ENCODE assay signal across 20 mouse cellular contexts in the genomic region with DNA sequence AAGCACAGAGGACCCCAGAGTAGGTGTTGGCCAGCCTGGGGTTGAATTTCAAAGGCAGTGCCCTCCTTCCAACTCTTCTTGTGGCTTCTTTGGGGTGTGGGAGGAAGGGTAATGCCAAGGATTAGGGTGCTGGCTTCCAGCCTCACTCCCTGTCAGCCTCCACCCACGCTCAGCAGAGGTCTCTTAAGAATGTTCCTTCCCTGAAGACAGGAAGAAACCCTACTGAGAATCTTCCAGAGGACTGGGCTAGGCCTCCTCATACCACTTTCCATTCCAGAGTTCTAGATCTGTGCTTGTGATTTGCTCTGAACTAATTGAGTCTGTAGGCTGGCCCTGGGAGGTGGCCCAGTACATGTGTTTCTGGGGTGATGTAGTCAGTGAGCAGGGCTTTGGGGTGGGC. TPM values are rescaled to one million over a fixed set of nuclear protein-coding genes. Genes with fewer than 3 reads are reported as not detected.
DNase-seq lines count a peak whose midpoint lies in the region; ATAC-seq and TF ChIP-seq lines count a peak whose summit lies in the region.
"Had no signal": no experiment of that assay in that cellular context is flagged by ENCODE, and none has a peak within 500 bp of the region (broad histone marks: within the 10 kb centered on the region; RNA-seq: fewer than 3 reads in every experiment).

No protein-coding gene starts in this region.

- no peaks in the 10 kb centered on the region for H3K79me3 ChIP-seq in C2C12 (ENCODE audit: low read depth)

- 0 out of 2 replicates have a peak, but pooled peaks cover 5% of the 10 kb centered on the region for H3K27me3 ChIP-seq in heart, embryonic 10.5 days (ENCODE audit: insufficient read depth, poor library complexity, severe bottlenecking)
- H3K27me3 ChIP-seq in heart, embryonic 11.5 days (ENCODE audit: control insufficient read depth, insufficient read depth, low read length), result no peaks in the 10 kb centered on the region
- no peaks in the 10 kb centered on the region for H3K27me3 ChIP-seq in C2C12 (ENCODE audit: control insufficient read depth, insufficient read depth, insufficient read length)
- no peaks in the 10 kb centered on the region for H3K27me3 ChIP-seq in embryonic facial prominence, embryonic 13.5 days
- H3K27me3 ChIP-seq: forebrain, embryonic 12.5 days; lung, embryonic 15.5 days; midbrain, embryonic 15.5 days had no signal

- WGBS in heart, embryonic 10.5 days, result 58% methylated on average over 1 of the region's 1 CpGs
- 67% methylated on average over 1 of the region's 1 CpGs for WGBS in heart, embryonic 11.5 days (ENCODE audit: insufficient replicate concordance)
- WGBS in embryonic facial prominence, embryonic 13.5 days, result 21% methylated on average over 1 of the region's 1 CpGs
- WGBS in macrophage (ENCODE audit: missing documents), result 75% methylated on average over 1 of the region's 1 CpGs

- H3ac ChIP-seq in C2C12 (ENCODE audit: control insufficient read depth, insufficient read length, low read depth), result no peak overlapping the region

- no peaks in the 10 kb centered on the region for H3K9me3 ChIP-seq in heart, embryonic 10.5 days
- H3K9me3 ChIP-seq in heart, embryonic 11.5 days (replicated peaks; ENCODE audit: control insufficient read depth, low read length), result no peaks in the 10 kb centered on the region
- H3K9me3 ChIP-seq in embryonic facial prominence, embryonic 13.5 days, result no peaks in the 10 kb centered on the region
- H3K9me3 ChIP-seq: forebrain, embryonic 12.5 days; heart, embryonic 15.5 days; lung, embryonic 15.5 days; midbrain, embryonic 15.5 days had no signal

- no peak overlapping the region for H3K4me2 ChIP-seq in heart, embryonic 11.5 days
- H3K4me2 ChIP-seq in embryonic facial prominence, embryonic 13.5 days, result no peak overlapping the region
- H3K4me2 ChIP-seq: forebrain, embryonic 12.5 days; heart, embryonic 15.5 days; lung, embryonic 15.5 days; midbrain, embryonic 15.5 days had no signal

- no peak overlapping the region for H3K9ac ChIP-seq in heart, embryonic 11.5 days (ENCODE audit: low read depth, low read length)
- no peak overlapping the region for H3K9ac ChIP-seq in embryonic facial prominence, embryonic 13.5 days
- H3K9ac ChIP-seq: forebrain, embryonic 12.5 days; heart, embryonic 15.5 days; lung, embryonic 15.5 days; midbrain, embryonic 15.5 days had no signal

- no peaks in the 10 kb centered on the region for H3K79me2 ChIP-seq in C2C12 (ENCODE audit: control insufficient read depth, insufficient read depth)
- H3K79me2 ChIP-seq in macrophage (ENCODE audit: inconsistent target), result no peaks in the 10 kb centered on the region

- peak overlapping the region; percentile 39; the same call in 1 of the 2 replicates for H3K27ac ChIP-seq in heart, embryonic 10.5 days
- no peak overlapping the region for H3K27ac ChIP-seq in heart, embryonic 11.5 days (ENCODE audit: low read depth, low read length)
- H3K27ac ChIP-seq in embryonic facial prominence, embryonic 13.5 days, result peak overlapping the region; percentile 89
- H3K27ac ChIP-seq in macrophage, result peak overlapping the region; percentile 94
- H3K27ac ChIP-seq: forebrain, embryonic 12.5 days; heart, embryonic 15.5 days; hindbrain, postnatal 0 days; lung, embryonic 15.5 days; midbrain, embryonic 15.5 days had no signal

- no peak for DNase-seq in heart, embryonic 10.5 days (ENCODE audit: low spot score)
- DNase-seq in urinary bladder, adult 2 months (ENCODE audit: low spot score), result no peak
- DNase-seq: B cell, adult 2 months; cerebellum, adult 11 months; cerebellum, postnatal 36 days; kidney, adult 18-20 months; kidney, postnatal 25 days; layer of hippocampus, adult 9-11 months; right cerebral cortex, postnatal 14 days; thymus, postnatal 25 days had no signal

- no peak for TF ChIP-seq CTCF in C2C12 (IDR thresholded peaks at IDR 0.05; ENCODE audit: control insufficient read depth, insufficient read depth, insufficient read length)

- H3K36me3 ChIP-seq in heart, embryonic 10.5 days, result no peaks in the 10 kb centered on the region
- no peaks in the 10 kb centered on the region for H3K36me3 ChIP-seq in heart, embryonic 11.5 days (ENCODE audit: control insufficient read depth, insufficient read depth, low read length)
- H3K36me3 ChIP-seq in C2C12 (ENCODE audit: control insufficient read depth, insufficient read depth) (no peaks in the 10 kb centered on the region), macrophage (ENCODE audit: inconsistent target) (no peaks in the 10 kb centered on the region)
- H3K36me3 ChIP-seq in embryonic facial prominence, embryonic 13.5 days, result no peaks in the 10 kb centered on the region
- H3K36me3 ChIP-seq: forebrain, embryonic 12.5 days; heart, embryonic 15.5 days; lung, embryonic 15.5 days; midbrain, embryonic 15.5 days had no signal

- no peak overlapping the region for H3K4me3 ChIP-seq in heart, embryonic 10.5 days
- H3K4me3 ChIP-seq in heart, embryonic 11.5 days (ENCODE audit: low read depth, low read length), result no peak overlapping the region
- H3K4me3 ChIP-seq in C2C12 (ENCODE audit: insufficient read depth, poor library complexity, severe bottlenecking) (no peak overlapping the region), macrophage (ENCODE audit: inconsistent target) (no peak overlapping the region)
- no peak overlapping the region for H3K4me3 ChIP-seq in embryonic facial prominence, embryonic 13.5 days
- H3K4me3 ChIP-seq: forebrain, embryonic 12.5 days; heart, embryonic 15.5 days; lung, embryonic 15.5 days; midbrain, embryonic 15.5 days had no signal

- peaks cover 36% of the 10 kb centered on the region for H3K4me1 ChIP-seq in heart, embryonic 10.5 days
- no peaks in the 10 kb centered on the region for H3K4me1 ChIP-seq in heart, embryonic 11.5 days (ENCODE audit: control insufficient read depth, insufficient read depth, low read length)
- peaks cover 42% of the 10 kb centered on the region for H3K4me1 ChIP-seq in embryonic facial prominence, embryonic 13.5 days

- ATAC-seq in heart, embryonic 11.5 days (replicated peaks; ENCODE audit: insufficient number of reproducible peaks, low FRiP score, low TSS enrichment), result no peak
- no peak for ATAC-seq in embryonic facial prominence, embryonic 13.5 days (ENCODE audit: insufficient number of reproducible peaks, insufficient read depth, low FRiP score, low TSS enrichment, low read depth)
- no peak for ATAC-seq in monocyte, adult 5-6 weeks (replicated peaks; ENCODE audit: insufficient number of reproducible peaks, low FRiP score, low TSS enrichment, poor library complexity, severe bottlenecking)
- ATAC-seq: hindbrain, postnatal 0 days had no signal

TF ChIP-seq in C2C12, 6 proteins besides CTCF, POLR2A, EP300 and RAD21:
- TF ChIP-seq MAX (IDR thresholded peaks at IDR 0.05), result peak; percentile 66
- no peak for TF ChIP-seq USF1 (IDR thresholded peaks at IDR 0.05; ENCODE audit: low read depth)
TF ChIP-seq in C2C12: peak in this region for 1.

RNA-seq across cellular contexts. Expression of gene Cd44, which starts 43.6 kb away (rescaled TPM):
- 13.4 and 22.7 TPM in 2 replicates for polyA plus RNA-seq in heart, embryonic 10.5 days (2016; fragmentation: Nextera tagmentation; extraction: Ambion mirVana)
- polyA plus RNA-seq in heart, embryonic 11.5 days (2014; fragmentation: Nextera tagmentation; extraction: Ambion mirVana), result 24.8 and 28.8 TPM in 2 replicates
- polyA plus RNA-seq in C2C12 (2012; fragmentation: generic; extraction: Trizol) (87.6 TPM), macrophage (2018) (109 to 325 TPM (median 215 TPM) in 3 replicates)
- polyA plus RNA-seq in embryonic facial prominence, embryonic 13.5 days (2015; fragmentation: Nextera tagmentation; extraction: Ambion mirVana), result 22.7 and 25.5 TPM in 2 replicates
- total RNA-seq in macrophage (2018; cell fraction: chromatin; rRNA removed), result 1,000 to 10,000 TPM in 9 of 26 experiments, 100 to 1,000 TPM in 11, 10 to 100 TPM in 6; 63.7 to 5,506 (median 273) TPM
- total RNA-seq in macrophage (2018; cell fraction: cytosol; rRNA removed), result 1,000 to 10,000 TPM in 1 of 26 experiments, 100 to 1,000 TPM in 21, 10 to 100 TPM in 4; 88.7 to 1,140 (median 221) TPM
- total RNA-seq in macrophage (2018; cell fraction: nucleus; rRNA removed), result 1,000 to 10,000 TPM in 7 of 26 experiments, 100 to 1,000 TPM in 19; 112 to 3,963 (median 377) TPM
- 26.9 and 32.5 TPM in 2 replicates for polyA plus RNA-seq in urinary bladder, adult 2 months (2012; rRNA removed)
- 371 to 440 TPM (median 391 TPM) in 3 replicates for total RNA-seq in monocyte, adult 5-6 weeks (2017)
